Mouse (Mus musculus): ENCODE measurements around the gene Akt2.
"Not testable (repeated sequence)": the region's sequence is repeated elsewhere in the genome, so short reads cannot be mapped to it uniquely, and the experiment has no call there.

The Akt2 gene

GRCm38 (mm10) chr7:27613751-27614499 lies 22.6 kb downstream of the Akt2 start:
- DNase-seq (ENCODE audit: low read depth), result no peak

GRCm38 (mm10) chr7:27621028-27621427 lies 29.7 kb downstream of the Akt2 start:
- DNase-seq (ENCODE audit: low read depth), result no peak

- DNase-seq (ENCODE audit: low read depth), result no peak
Observed at GRCm38 (mm10) chr7:27622234-27622633, 30.9 kb downstream of the Akt2 start.

- no peak for DNase-seq (ENCODE audit: low read depth)
Observed at GRCm38 (mm10) chr7:27624967-27625366, 33.6 kb downstream of the Akt2 start.

GRCm38 (mm10) chr7:27627707-27628106 lies 36.4 kb downstream of the Akt2 start:
- no peak for DNase-seq (ENCODE audit: low read depth)

- no peak for DNase-seq (ENCODE audit: low read depth)
Observed at GRCm38 (mm10) chr7:27628190-27628589, 36.8 kb downstream of the Akt2 start.

- DNase-seq (ENCODE audit: low read depth), result not testable (repeated sequence)
Observed at GRCm38 (mm10) chr7:27628816-27629215, 37.5 kb downstream of the Akt2 start.

- no peak for DNase-seq (ENCODE audit: low read depth)
Observed at GRCm38 (mm10) chr7:27631439-27631838, 40.1 kb downstream of the Akt2 start.

GRCm38 (mm10) chr7:27633166-27633565 lies 41.8 kb downstream of the Akt2 start:
- DNase-seq (ENCODE audit: low read depth), result no peak

- no peak for DNase-seq (ENCODE audit: low read depth)
Observed at GRCm38 (mm10) chr7:27634691-27635090, 43.3 kb downstream of the Akt2 start.

- DNase-seq (ENCODE audit: low read depth), result not testable (repeated sequence)
Observed at GRCm38 (mm10) chr7:27635094-27635493, 43.7 kb downstream of the Akt2 start.

- no peak for DNase-seq (ENCODE audit: low read depth)
Observed at GRCm38 (mm10) chr7:27644471-27644870, 53.1 kb downstream of the Akt2 start.

GRCm38 (mm10) chr7:27646516-27646915 lies 55.2 kb downstream of the Akt2 start:
- no peak for DNase-seq (ENCODE audit: low read depth)

GRCm38 (mm10) chr7:27647281-27648002 lies 56.1 kb downstream of the Akt2 start:
- DNase-seq (ENCODE audit: low read depth), result no peak

- DNase-seq (ENCODE audit: low read depth), result no peak
Observed at GRCm38 (mm10) chr7:27649723-27650122, 58.4 kb downstream of the Akt2 start.

- DNase-seq (ENCODE audit: low read depth), result peak; percentile 82
Observed at GRCm38 (mm10) chr7:27650949-27651348, 59.6 kb downstream of the Akt2 start.

GRCm38 (mm10) chr7:27653681-27654437 lies 62.5 kb downstream of the Akt2 start, which contains the start of gene Ttc9b:
TSS of gene Ttc9b (plus strand) at chr7:27653915.
- no peak for DNase-seq (ENCODE audit: low read depth)

GRCm38 (mm10) chr7:27654607-27655276 lies 63.4 kb downstream of the Akt2 start:
- DNase-seq (ENCODE audit: low read depth), result no peak

- DNase-seq (ENCODE audit: low read depth), result no peak
Observed at GRCm38 (mm10) chr7:27655545-27655944, 64.2 kb downstream of the Akt2 start.

GRCm38 (mm10) chr7:27656600-27656999 lies 65.2 kb downstream of the Akt2 start:
- DNase-seq (ENCODE audit: low read depth), result no peak

GRCm38 (mm10) chr7:27657824-27658395 lies 66.6 kb downstream of the Akt2 start:
- no peak for DNase-seq (ENCODE audit: low read depth)
